Mouse (Mus musculus) liver, embryonic 14.5 days (tissue): ENCODE measurements around the gene Ppp3r1. TPM values are rescaled to one million over a fixed set of nuclear protein-coding genes. Genes with fewer than 3 reads are reported as not detected.

Experiments used
- ATAC-seq: fragments of 200-750 bp; cut with Nextera tagmentation; 2 replicates; pipeline ENCODE4 v1.8.0; 2017; ENCODE audit warnings: moderate number of reproducible peaks, mild to moderate bottlenecking, moderate library complexity; ENCODE audit not compliant: insufficient read depth
- DNase-seq, 3 experiments: peaks; one replicate each; pipeline ENCODE4 v3.0.0-alpha.2; 2012 to 2013; ENCODE audit warnings: low read depth in 3 of 3, low spot score in 3 of 3
- H3K27ac ChIP-seq: fragments of 300-500 bp; sonication (generic); 2 replicates; pipeline ENCODE4 v1.5.1; 2014; ENCODE audit warnings: moderate library complexity, mild to moderate bottlenecking, control low read depth, inconsistent platforms
- H3K27me3 ChIP-seq: fragments of 300-500 bp; sonication (generic); 2 replicates; pipeline ENCODE4 v1.6.1; 2014; ENCODE audit warnings: mild to moderate bottlenecking, low read length, moderate library complexity; ENCODE audit not compliant: control insufficient read depth, insufficient read depth
- H3K36me3 ChIP-seq: fragments of 300-500 bp; sonication (generic); replicated peaks from 2 replicates; pipeline ENCODE4 v1.6.1; 2014; ENCODE audit warnings: low read depth; ENCODE audit not compliant: control insufficient read depth, insufficient read depth
- H3K4me1 ChIP-seq, 2 experiments: fragments of 200-500 bp in 1 of 2; fragments of 300-500 bp in 1 of 2; sonication (generic) in 1 of 2; replicated peaks; 2 replicates each; pipeline ENCODE4 v1.6.1; 2012 to 2014; ENCODE audit warnings: antibody characterized with exemption in 1 of 2, inconsistent platforms in 1 of 2, low read length in 1 of 2; ENCODE audit not compliant: control insufficient read depth in 2 of 2, insufficient read depth in 2 of 2
- H3K4me2 ChIP-seq: fragments of 300-500 bp; sonication (generic); 2 replicates; pipeline ENCODE4 v1.6.1; 2014; ENCODE audit warnings: low read depth, mild to moderate bottlenecking, control low read depth, moderate library complexity
- H3K4me3 ChIP-seq, 2 experiments: fragments of 200-500 bp in 1 of 2; fragments of 300-500 bp in 1 of 2; sonication (generic) in 1 of 2; 2 replicates each; pipeline ENCODE4 v1.5.1; 2012 to 2014; ENCODE audit warnings: low read depth in 2 of 2, low read length in 2 of 2, mild to moderate bottlenecking in 2 of 2, control low read depth in 1 of 2, inconsistent platforms in 1 of 2, moderate library complexity in 1 of 2; ENCODE audit not compliant: insufficient read depth in 1 of 2
- H3K9ac ChIP-seq: fragments of 300-500 bp; sonication (generic); replicated peaks from 2 replicates; pipeline ENCODE4 v1.6.1; 2014; ENCODE audit warnings: mild to moderate bottlenecking, control low read depth, moderate library complexity
- H3K9me3 ChIP-seq: fragments of 300-500 bp; sonication (generic); 2 replicates; pipeline ENCODE4 v1.6.1; 2016; ENCODE audit warnings: low read length, mixed read lengths; ENCODE audit not compliant: control insufficient read depth
- CTCF ChIP-seq: IDR thresholded peaks from 2 replicates; pipeline ENCODE4 v1.5.1; 2016; ENCODE audit warnings: antibody characterized with exemption, low read depth, control low read depth
- EP300 ChIP-seq: IDR thresholded peaks from 2 replicates; pipeline ENCODE4 v1.6.1; 2016; ENCODE audit warnings: antibody characterized with exemption, low read depth
- WGBS: fragments of 180-500 bp; shearing (Covaris S2); extraction: QIAGEN DNeasy Blood & Tissue Kit; methylation state at CpG from one replicate; pipeline ENCODE4 v1.1.7; 2014; ENCODE audit not compliant: insufficient replicate concordance; 5-methylcytosine and 5-hydroxymethylcytosine counted together
- polyA plus RNA-seq, 2 experiments: library from polyadenylated mRNA; depleted of rRNA in 1 of 2; stranded (reverse) in 1 of 2; unstranded in 1 of 2; fragments of >200 nt; fragmentation: Nextera tagmentation in 1 of 2; extraction: Ambion mirVana in 1 of 2; gene quantifications; 2 replicates each; pipeline versions ENCODE4 v1.2.1 to v1.2.3; 2012 to 2014

The Ppp3r1 gene
- polyA plus RNA-seq, 2 experiments, result 15.0 to 23.9 TPM

DNA sequence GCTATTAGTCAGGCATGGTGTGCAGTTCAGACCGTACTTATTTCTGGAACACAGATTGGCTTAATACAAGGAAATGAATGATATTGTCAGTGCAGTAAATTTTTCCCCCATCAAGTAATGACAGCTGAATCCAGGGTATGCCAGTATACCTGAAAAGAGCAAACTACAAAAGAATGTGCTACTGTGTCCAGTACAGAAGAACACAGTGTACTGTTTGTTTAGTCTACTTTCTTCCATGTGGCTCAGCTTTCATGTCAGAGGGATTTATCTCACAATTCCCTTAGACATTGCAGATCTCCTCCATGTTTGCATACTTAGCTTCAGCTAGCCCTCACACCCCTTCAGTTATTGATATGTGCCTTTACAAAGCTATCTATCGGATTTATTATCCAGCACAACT is 10.2 kb downstream of the Ppp3r1 start:
- DNase-seq (no peak), ATAC-seq (no peak)
- Histone ChIP-seq H3K4me3 (no peak overlapping the region), H3K4me1 (peaks cover 6 to 13% of the 10 kb centered on the region in 2 experiments; a peak in 3 of 4 replicates), H3K9ac (no peak overlapping the region), H3K9me3 (no peaks in the 10 kb centered on the region), H3K27ac (no peak overlapping the region), H3K27me3 (no peaks in the 10 kb centered on the region), H3K36me3 (no peaks in the 10 kb centered on the region), H3K4me2 (no peak overlapping the region)
- TF ChIP-seq CTCF (no peak), EP300 (no peak)
- WGBS, result 63% methylated on average over 2 of the region's 2 CpGs

DNA sequence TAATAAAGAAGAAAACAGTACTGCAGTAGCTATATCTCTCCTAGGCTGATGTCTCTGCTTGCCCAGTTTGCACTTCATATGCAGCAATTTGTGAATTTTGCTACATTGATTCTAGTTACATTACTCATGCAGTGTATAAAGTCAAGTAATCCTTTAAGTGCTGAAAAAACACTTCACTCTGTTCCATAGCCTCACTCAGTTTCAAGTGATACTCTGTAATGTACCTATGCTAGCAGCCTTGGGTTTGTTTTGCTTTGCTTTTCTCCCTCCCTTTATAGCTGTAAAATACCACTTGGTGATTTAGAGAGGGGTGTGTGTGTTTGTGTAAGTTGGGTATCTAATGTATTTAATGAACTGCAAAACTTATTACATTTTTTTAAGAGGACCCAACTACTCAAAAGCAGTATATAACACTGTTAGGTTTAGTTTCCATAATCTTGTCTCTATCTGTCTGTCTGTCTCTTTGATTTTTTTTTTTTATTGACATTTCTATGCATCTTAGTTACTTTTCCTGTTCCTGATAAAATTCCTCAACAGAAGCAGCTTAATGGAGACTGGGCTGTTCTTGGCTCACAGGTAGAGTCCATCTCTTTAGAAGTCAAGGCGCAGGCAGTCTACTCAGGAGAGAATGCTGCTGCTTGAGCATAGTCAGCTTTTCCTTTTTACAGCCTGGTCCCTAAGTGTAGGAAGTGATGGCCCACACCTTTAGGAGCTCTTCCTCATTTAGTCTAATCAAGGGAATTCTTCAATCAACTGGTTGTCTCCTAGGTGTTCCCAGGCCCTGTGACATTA is 12.1 kb downstream of the Ppp3r1 start:
- Histone ChIP-seq H3K4me2 (no peak overlapping the region), H3K9ac (no peak overlapping the region), H3K4me3 (no peak overlapping the region), H3K27ac (no peak overlapping the region), H3K9me3 (no peaks in the 10 kb centered on the region), H3K36me3 (no peaks in the 10 kb centered on the region), H3K4me1 (peaks cover 6 to 9% of the 10 kb centered on the region in 2 experiments; a peak in 3 of 4 replicates), H3K27me3 (no peaks in the 10 kb centered on the region)
- 76% methylated on average over 1 of the region's 1 CpGs for WGBS
- TF ChIP-seq CTCF, result no peak
- no peak for TF ChIP-seq EP300
- ATAC-seq, result no peak
- no peak for DNase-seq

DNA sequence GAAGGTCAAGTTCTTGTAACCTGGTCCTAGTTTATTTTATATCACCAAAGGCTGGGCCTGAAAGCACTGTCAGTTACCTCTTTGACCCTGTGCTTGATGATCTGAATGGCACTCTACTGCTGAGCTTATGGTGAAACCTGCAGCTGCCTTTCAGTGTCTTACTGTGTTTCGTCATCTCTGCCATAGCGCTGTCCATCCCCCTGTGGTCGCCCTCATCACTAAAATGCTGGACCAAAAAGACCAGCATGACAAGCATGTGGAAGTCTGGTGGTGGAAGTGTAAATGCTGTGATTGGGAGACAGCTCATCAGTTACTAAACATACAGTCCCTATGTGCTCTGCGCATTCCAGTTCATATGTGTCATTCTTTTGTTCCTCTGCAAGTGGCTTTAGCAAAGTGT is 13.2 kb downstream of the Ppp3r1 start:
- TF ChIP-seq EP300 (no peak), CTCF (no peak)
- no peaks in the 10 kb centered on the region for H3K9me3 ChIP-seq
- H3K9ac ChIP-seq, result no peak overlapping the region
- WGBS, result 72% methylated on average over 4 of the region's 4 CpGs
- H3K27ac ChIP-seq, result no peak overlapping the region
- H3K36me3 ChIP-seq, result no peaks in the 10 kb centered on the region
- H3K27me3 ChIP-seq, result no peaks in the 10 kb centered on the region
- DNase-seq (no peak), ATAC-seq (no peak)
- no peak overlapping the region for H3K4me2 ChIP-seq
- peaks cover 6 to 7% of the 10 kb centered on the region in 2 experiments; a peak in 3 of 4 replicates for H3K4me1 ChIP-seq
- no peak overlapping the region for H3K4me3 ChIP-seq

DNA sequence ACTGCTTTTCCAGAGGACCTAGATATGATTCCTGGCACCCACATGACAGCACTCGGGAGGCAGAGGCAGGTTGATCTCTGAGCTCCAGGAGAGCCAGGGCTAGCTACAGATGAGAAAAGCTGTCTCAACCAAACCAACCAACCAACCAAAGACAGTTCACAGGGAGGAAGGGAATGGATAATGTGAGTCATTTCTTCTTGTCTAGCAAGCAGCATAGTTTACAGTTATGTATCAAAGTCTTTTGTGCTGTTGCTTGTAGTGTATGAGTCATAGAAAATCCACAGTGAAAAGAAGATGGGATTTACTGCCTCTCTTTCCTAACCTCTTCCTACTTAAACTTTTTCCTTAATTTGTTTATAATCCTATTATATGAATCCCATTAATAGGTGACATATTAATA is 17.6 kb downstream of the Ppp3r1 start:
- ATAC-seq (no peak), DNase-seq (no peak)
- Histone ChIP-seq H3K4me2 (no peak overlapping the region), H3K4me3 (no peak overlapping the region), H3K27me3 (no peaks in the 10 kb centered on the region), H3K27ac (no peak overlapping the region), H3K4me1 (no peaks in the 10 kb centered on the region), H3K36me3 (no peaks in the 10 kb centered on the region), H3K9ac (no peak overlapping the region), H3K9me3 (no peaks in the 10 kb centered on the region)
- 76% methylated on average over 1 of the region's 1 CpGs for WGBS
- TF ChIP-seq EP300 (no peak), CTCF (no peak)

DNA sequence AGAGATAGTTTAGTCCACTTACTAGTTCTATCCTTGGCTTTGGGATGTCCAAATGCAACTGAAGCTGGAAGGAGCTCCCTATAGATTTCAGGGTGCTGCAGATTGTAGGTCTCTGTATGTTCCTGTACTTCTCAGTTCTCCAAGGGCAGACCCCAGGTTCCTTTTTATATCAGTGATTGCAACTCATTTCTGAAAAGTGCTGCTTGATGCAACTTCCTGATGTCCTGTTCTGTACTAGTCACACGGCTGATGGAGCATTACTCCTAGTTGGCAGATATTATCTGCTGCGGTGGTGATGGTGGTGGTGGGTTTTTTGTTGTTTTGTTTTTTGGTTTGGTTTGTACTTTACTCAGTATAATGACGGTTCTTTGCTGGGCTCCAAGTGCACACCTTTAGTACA is 21.7 kb downstream of the Ppp3r1 start:
- H3K9me3 ChIP-seq, result no peaks in the 10 kb centered on the region
- TF ChIP-seq EP300, result no peak
- TF ChIP-seq CTCF, result no peak
- H3K36me3 ChIP-seq, result no peaks in the 10 kb centered on the region
- H3K4me2 ChIP-seq, result no peak overlapping the region
- no peaks in the 10 kb centered on the region for H3K4me1 ChIP-seq
- no peak overlapping the region for H3K9ac ChIP-seq
- no peaks in the 10 kb centered on the region for H3K27me3 ChIP-seq
- DNase-seq (no peak), ATAC-seq (no peak)
- no peak overlapping the region for H3K27ac ChIP-seq
- 48% methylated on average over 3 of the region's 3 CpGs for WGBS
- H3K4me3 ChIP-seq, result no peak overlapping the region
